Mouse (Mus musculus): ENCODE measurements around the gene Msl2. TPM values are rescaled to one million over a fixed set of nuclear protein-coding genes. Genes with fewer than 3 reads are reported as not detected.

Msl2 gene
- total RNA-seq (2021), result 10 to 100 TPM; 33.6 to 34.1 TPM
- long read RNA-seq, experiment 1, full-length matches to known transcripts, result 5 of 6 reads
- long read RNA-seq, experiment 1, partial matches to known transcripts, result 0 of 6 reads
- long read RNA-seq, experiment 1, other reads (novel, unspliced or antisense), result 1 of 6 reads
- long read RNA-seq, experiment 2, full-length matches to known transcripts, result 2 of 4 reads
- long read RNA-seq, experiment 2, partial matches to known transcripts, result 0 of 4 reads
- long read RNA-seq, experiment 2, other reads (novel, unspliced or antisense), result 2 of 4 reads

DNA sequence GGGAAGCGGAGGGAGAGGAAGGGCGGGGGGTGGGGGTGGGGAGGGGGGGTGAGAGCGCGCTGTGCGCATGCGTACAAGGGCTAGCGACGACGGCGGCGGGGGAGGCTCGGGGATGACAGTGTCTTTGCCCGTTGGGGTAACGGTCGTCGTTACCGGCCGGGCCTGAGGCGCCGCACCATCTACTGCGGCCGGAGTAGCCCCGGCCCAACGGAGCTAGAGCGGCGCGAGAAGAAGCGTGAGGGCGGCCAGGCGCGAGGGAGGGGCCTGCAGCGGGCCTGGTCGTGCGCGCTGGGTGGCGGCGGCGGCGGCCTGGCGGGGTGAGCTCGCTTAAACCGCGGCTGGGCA, at the start of gene Msl2:
TSS of gene Msl2 (plus strand) at position 115 of the 345 bp plus-strand sequence.
- intact Hi-C loops (cut with DNase I), result loop anchor here (2.0 to 10.0 kb wide), 2 partner anchors 39 to 429 kb away; partner anchors contain the start of gene Pccb
- no peak for DNase-seq

DNA sequence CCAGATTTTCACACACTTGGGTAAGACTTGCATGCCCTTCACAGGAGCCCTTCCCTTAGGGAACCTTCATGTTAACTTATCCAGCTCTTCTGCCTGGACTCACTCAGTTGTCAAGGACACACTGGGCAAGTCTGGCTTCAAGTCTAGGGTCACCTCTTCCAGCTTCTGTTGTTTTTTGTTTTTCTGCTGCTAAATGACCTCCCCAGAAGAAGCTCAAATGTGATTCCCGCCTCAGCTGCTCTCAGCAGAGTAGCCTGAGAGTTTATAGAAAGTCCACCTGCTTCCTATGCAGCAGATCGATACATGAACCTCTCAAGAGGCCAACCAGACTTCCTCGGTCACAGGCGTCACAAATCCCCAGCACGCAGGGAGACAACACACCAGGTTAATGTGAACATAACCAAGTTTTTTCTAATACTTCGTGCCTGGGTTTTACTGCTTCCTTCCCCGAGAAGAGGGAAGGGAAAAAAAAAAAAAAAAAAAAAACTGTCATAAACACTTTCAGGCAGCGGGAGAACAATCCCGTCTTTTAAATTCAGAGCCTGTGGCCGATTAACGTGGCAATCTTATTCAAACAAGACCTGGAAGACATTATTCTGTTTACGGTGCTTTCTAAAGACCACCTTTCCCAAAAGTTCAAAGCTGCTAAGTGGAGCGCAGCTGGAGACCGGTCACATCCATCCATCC, 40.0 kb upstream of the Msl2 start:
- intact Hi-C loops (cut with DNase I), result loop anchor here (2.0 kb wide), 1 partner anchor 41 kb away; the partner anchor contains the start of gene Msl2
- DNase-seq, result peak in 1 of 2 experiments; percentile 3

- intact Hi-C loops (cut with DNase I), result loop anchor here (2.0 kb wide), 1 partner anchor 40 kb away; the partner anchor contains the start of gene Msl2
- DNase-seq, result peak; percentile 96 to 97
Measured at GRCm38 (mm10) chr9:101034448-101035098, 39.3 kb upstream of the Msl2 start, which contains the start of gene Pccb. Gene Pccb (minus strand): TSS chr9:101034898.

DNA sequence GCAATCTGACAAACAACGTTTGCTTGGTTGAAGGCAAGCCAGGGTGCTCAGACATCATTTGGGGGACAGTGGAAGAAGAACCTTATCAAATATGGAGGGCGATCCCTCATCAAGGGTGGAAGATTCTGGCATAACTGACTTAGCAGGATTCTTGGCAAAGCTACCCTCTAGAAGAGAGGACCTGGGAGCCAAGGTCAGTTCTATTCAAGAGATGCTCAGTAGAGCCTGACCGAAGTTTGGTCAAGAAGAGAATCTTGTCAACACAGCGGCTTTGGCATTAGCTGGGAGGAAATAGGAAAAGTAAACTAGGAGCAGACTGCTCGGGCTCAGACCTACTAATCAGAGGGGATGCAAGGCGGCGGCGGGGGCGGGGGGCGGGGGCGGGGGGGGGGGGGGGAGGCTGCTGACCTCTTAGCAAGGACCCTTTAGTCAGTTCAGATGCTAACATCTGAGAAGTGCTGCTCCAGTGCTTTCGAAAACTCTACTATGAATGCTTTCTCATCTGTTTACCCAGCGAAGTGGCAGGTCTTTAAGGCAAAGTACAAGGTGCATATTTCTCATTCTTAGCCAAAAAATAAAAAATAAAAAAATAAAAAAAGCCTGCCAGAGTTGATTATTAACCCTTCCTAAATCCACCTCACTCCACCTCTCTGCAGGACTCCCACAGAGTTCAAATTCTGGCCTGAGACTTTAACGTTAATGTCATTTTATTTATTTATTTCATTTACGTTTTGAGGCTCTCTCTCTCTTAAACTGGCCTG, 37.9 kb upstream of the Msl2 start:
- DNase-seq, result no peak
- intact Hi-C loops (cut with DNase I), result loop anchor here (2.0 kb wide), 1 partner anchor 39 kb away; the partner anchor contains the start of gene Msl2

DNA sequence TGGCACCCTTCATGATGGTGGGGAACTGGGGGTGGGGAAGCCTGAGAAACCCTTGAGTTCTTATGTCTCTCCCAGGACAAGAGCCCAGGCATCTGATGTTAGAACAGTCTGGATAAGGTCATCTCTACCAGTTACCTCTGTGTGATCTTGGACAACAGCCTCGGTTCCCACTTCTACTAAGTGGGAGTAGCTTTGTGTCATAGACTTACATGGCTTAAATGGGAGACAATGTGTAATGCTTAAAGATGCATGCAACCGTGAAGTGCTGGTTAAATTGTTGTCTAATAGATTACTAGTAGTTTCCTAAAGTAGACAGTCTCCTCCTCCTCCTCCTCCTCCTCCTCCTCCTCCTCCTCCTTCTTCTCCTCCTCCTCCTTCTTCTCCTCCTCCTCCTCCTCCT, 37.0 kb upstream of the Msl2 start:
- intact Hi-C loops (cut with DNase I), result no loop called here

DNA sequence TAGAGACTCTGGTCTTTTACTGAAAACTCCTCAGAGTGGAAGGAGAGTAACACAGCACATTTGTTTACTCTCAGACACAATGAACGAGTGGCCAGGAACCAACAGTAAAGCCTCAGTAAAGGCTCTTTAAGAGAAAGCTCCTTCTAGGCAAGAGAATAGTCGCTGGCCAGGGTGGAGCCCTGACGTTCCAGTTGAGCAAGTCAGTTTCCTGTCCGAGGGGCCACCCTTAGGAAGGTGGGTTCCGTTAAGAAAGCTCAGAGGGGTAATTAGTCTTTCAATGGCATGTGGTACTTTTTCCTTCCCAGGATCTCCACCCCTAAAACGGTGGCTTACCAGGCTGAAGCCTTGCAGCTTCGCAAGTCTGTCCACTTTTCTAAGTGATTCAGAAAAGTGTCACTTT, 36.5 kb upstream of the Msl2 start:
- DNase-seq, result peak; percentile 6 to 10
- intact Hi-C loops (cut with DNase I), result no loop called here

More for the DNA sequence above, 37.0 kb upstream of the Msl2 start:
- no peak for DNase-seq

- intact Hi-C loops (cut with DNase I), result loop anchor here (2.0 kb wide), 1 partner anchor 20 kb away; no protein-coding TSS in a partner anchor
- no peak for DNase-seq
Measured at GRCm38 (mm10) chr9:101038634-101039033, 35.3 kb upstream of the Msl2 start.

DNA sequence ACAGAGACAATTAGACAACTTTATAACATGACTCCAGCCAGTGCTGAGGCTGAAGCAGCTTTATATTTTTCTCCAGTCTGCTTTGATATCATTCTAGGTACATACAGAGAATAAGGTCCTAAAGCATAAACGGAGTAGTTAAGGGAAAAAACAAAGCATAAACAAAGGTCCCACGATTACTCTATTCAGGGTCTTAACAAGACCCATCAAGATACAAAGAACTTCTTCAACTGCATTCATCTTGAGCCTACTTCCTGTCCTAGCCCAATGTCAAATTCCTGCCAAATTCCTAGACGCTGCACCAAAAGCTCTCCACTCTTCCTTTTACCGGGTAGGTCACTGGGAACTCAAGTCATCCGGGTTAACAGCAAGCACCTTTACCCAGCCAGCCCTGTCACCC, 32.4 kb upstream of the Msl2 start:
- intact Hi-C loops (cut with DNase I), result no loop called here

GRCm38 (mm10) chr9:101042249-101042648, 31.7 kb upstream of the Msl2 start:
- no peak for DNase-seq
- intact Hi-C loops (cut with DNase I), result no loop called here

More for the DNA sequence above, 32.4 kb upstream of the Msl2 start:
- DNase-seq, result no peak

DNA sequence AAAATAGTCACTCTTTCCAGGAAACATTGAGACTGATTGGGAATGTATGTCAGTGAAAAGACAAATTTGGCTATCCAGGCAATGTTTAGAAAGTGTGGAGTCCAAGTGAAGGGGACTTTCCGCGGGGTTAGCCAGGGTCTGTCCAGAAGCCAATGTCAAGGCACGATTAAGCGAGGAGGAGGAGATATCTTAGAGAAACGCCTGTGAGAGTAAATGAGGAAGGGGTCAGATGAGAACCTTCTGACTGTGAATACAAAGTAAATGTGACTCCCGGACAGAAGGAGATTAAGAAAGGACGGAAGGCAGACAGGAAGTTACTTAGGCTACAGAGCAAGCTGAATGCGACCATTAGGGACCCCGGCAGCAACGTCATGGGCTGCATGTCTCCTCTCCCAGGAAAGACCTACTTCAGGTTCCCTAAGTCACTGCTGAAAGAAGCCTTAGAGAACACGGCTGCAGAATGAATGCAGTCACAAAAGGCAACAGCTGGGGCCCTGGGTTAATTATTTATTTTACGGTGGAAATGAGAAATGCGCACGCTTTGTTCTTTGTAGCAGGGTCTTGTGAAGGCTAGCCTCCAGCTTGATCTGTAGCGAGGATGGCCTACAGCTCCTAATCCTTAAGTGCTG, 28.1 kb upstream of the Msl2 start:
- intact Hi-C loops (cut with DNase I), result no loop called here
- DNase-seq, result no peak

GRCm38 (mm10) chr9:101052007-101052406, 21.9 kb upstream of the Msl2 start:
- intact Hi-C loops (cut with DNase I), result no loop called here

GRCm38 (mm10) chr9:101052691-101053090, 21.2 kb upstream of the Msl2 start:
- DNase-seq, result no peak
- intact Hi-C loops (cut with DNase I), result no loop called here

More at GRCm38 (mm10) chr9:101052007-101052406, 21.9 kb upstream of the Msl2 start:
- no peak for DNase-seq

GRCm38 (mm10) chr9:101053279-101053678, 20.6 kb upstream of the Msl2 start:
- intact Hi-C loops (cut with DNase I), result no loop called here
- DNase-seq, result no peak

GRCm38 (mm10) chr9:101057156-101057555, 16.7 kb upstream of the Msl2 start:
- intact Hi-C loops (cut with DNase I), result no loop called here
- DNase-seq, result no peak

DNA sequence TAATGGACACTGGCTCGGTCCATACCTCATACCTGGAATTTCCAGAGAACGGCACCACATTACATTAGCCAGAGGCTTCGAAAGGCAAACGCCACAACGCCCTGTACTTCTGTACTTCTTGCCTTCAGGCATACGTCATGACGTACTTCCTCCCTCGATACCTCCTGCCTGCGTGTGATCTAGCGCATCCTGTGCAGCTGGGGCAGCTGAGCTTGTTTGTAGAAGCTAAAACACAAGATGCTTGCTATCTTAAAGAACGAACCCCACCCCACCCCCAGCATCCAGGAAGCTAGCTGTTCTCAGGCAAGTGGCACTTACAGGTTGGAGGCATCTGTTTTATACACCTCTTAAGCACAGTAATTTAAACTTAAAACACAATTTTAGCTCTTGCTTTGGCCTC, 12.9 kb upstream of the Msl2 start:
- intact Hi-C loops (cut with DNase I), result no loop called here
- no peak for DNase-seq

DNA sequence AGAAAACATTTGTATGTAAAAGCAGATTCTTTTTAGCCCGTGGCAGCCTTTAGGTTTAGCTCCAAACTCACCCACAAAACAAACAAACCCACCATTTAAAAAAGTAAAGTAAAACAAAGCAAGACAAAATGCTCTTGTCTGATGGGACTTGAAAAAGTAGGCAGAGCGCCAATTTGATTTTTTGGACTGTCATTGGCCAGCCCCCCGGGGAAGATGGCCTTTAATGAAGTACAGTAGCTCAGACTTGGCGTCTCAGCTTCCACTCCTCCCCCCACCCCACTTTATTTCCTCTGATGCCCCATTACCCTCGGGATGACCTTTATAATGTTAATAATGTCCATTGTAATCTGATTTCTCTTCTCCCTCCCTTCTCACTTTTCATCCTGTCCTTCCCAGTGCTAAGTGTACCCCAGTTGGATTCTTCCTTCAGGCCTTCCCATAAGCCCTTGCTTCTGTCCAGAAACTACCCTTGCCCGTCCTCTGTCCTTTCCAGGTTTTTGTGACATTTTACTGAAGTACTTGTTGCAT, 11.6 kb upstream of the Msl2 start:
- no peak for DNase-seq

DNA sequence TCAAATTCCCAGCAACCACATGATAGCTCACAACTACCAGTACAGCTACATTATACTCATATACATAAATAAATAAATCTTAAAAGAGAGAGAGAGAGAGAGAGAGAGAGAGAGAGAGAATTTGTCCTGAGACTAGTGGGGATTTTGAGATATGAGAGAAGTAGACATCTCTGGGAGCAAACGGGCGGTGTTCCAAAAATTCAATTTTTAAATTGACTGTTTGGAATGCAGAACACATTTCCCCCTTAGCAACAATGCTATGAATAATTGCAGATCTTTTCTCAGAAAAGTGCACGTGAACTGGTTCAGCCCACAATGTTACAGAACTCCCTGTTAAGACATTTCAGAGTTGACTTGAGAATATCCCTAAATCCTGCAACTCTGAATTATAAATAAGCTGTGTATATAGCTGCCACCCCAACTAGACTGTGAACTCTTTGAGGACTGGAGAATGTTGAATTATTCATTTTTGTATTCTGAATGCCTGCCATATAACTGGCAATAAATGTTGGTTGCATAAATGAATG, 8.8 kb upstream of the Msl2 start:
- intact Hi-C loops (cut with DNase I), result no loop called here
- DNase-seq, result no peak

More for the DNA sequence above, 11.6 kb upstream of the Msl2 start:
- intact Hi-C loops (cut with DNase I), result no loop called here

DNA sequence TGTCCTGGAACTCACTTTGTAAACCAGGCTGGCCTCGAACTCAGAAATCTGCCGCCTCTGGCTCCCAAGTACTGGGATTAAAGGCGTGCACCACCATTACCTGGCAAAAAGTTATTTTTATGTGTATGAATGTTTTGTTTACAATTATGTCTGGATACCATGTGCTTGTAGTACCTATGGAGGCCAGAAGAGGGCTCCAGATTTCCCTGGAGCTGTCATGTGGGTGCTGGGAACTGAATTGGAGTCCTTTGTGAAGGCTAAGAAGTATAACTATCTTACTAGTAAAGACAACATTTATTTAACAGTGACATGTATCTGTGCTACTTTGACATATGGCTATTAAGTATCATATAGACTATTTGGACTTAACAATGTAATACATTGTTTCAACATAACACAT, 4.1 kb upstream of the Msl2 start:
- intact Hi-C loops (cut with DNase I), result loop anchor here (10.0 kb wide), 1 partner anchor 425 kb away; no protein-coding TSS in a partner anchor
- no peak for DNase-seq

- DNase-seq, result no peak
- intact Hi-C loops (cut with DNase I), result loop anchor here (10.0 kb wide), 1 partner anchor 428 kb away; no protein-coding TSS in a partner anchor
Measured at GRCm38 (mm10) chr9:101072506-101072905, 1.4 kb upstream of the Msl2 start.
